In genomic region chr2:167307716-167308115, GRCm38 (mm10) we compare ENCODE assay signal across 7 mouse cellular contexts. TPM values are rescaled to one million over a fixed set of nuclear protein-coding genes. Genes with fewer than 3 reads are reported as not detected.
A peak's percentile ranks its signal among the peaks of the same experiment; 100 is the strongest.
DNase-seq lines count a peak whose midpoint lies in the region; ATAC-seq lines count a peak whose summit lies in the region.

No protein-coding gene starts in this region.

- ATAC-seq in embryonic facial prominence, embryonic 15.5 days (ENCODE audit: insufficient number of reproducible peaks, low FRiP score, low TSS enrichment, low read depth) = no peak

- H3K27ac ChIP-seq in embryonic facial prominence, embryonic 15.5 days (replicated peaks) = 0 out of 2 replicates have a peak overlapping the region, but pooled peaks have one; percentile 22
- peak overlapping the region; percentile 81 for H3K27ac ChIP-seq in limb, embryonic 10.5 days

- peak; percentile 8 for DNase-seq in layer of hippocampus, adult 11-12 months (ENCODE audit: low spot score)
- DNase-seq in layer of hippocampus, postnatal 14 days (ENCODE audit: low spot score in 2 of 2) = no peak
- peak; percentile 19 to 29 for DNase-seq in cerebellum, postnatal 25 days
- DNase-seq in limb, embryonic 10.5 days (ENCODE audit: low spot score) = no peak
- DNase-seq in spleen, adult 12 weeks (ENCODE audit: low spot score) = no peak
- no peak for DNase-seq in heart, postnatal 10 days

- no peak overlapping the region for H3K9ac ChIP-seq in embryonic facial prominence, embryonic 15.5 days

- H3K36me3 ChIP-seq in embryonic facial prominence, embryonic 15.5 days = peaks cover 29% of the 10 kb centered on the region; the same call in 1 of the 2 replicates
- H3K36me3 ChIP-seq in limb, embryonic 10.5 days = peaks cover 43% of the 10 kb centered on the region

- H3K4me1 ChIP-seq in embryonic facial prominence, embryonic 15.5 days = no peaks in the 10 kb centered on the region
- H3K4me1 ChIP-seq in limb, embryonic 10.5 days = peaks cover 20% of the 10 kb centered on the region

- no peaks in the 10 kb centered on the region for H3K9me3 ChIP-seq in embryonic facial prominence, embryonic 15.5 days (replicated peaks)
- H3K9me3 ChIP-seq in limb, embryonic 10.5 days (replicated peaks) = no peaks in the 10 kb centered on the region

- H3K4me3 ChIP-seq in embryonic facial prominence, embryonic 15.5 days (replicated peaks) = no peak overlapping the region
- 0 out of 2 replicates have a peak overlapping the region, but pooled peaks have one; percentile 2 for H3K4me3 ChIP-seq in limb, embryonic 10.5 days

- WGBS in embryonic facial prominence, embryonic 15.5 days = 53% methylated on average over 12 of the region's 12 CpGs
- 49% methylated on average over 12 of the region's 12 CpGs for WGBS in limb, embryonic 10.5 days

- no peak overlapping the region for H3K4me2 ChIP-seq in embryonic facial prominence, embryonic 15.5 days (replicated peaks)

- H3K27me3 ChIP-seq in embryonic facial prominence, embryonic 15.5 days = no peaks in the 10 kb centered on the region
- no peaks in the 10 kb centered on the region for H3K27me3 ChIP-seq in limb, embryonic 10.5 days (ENCODE audit: low read depth, poor library complexity, severe bottlenecking)

- intact Hi-C loops in heart, postnatal 10 days (cut with DNase I) = loop anchor here (2.0 kb wide), 1 partner anchor 31 kb away; no protein-coding TSS in a partner anchor

RNA-seq across cellular contexts. Expression of gene B4galt5, which starts 41.3 kb away (rescaled TPM):
- 10 to 100 TPM; 58.8 to 60.5 TPM for total RNA-seq in layer of hippocampus, postnatal 14 days (2021)
- 11.5 and 14.8 TPM in 2 replicates for polyA plus RNA-seq in embryonic facial prominence, embryonic 15.5 days (2015; fragmentation: Nextera tagmentation; extraction: Ambion mirVana)
- 10.3 and 11.3 TPM in 2 replicates for polyA plus RNA-seq in limb, embryonic 10.5 days (2016; fragmentation: Nextera tagmentation; extraction: Ambion mirVana)
- total RNA-seq in heart, postnatal 10 days (2021) = 10 to 100 TPM; 21.2 to 23.5 TPM

Comparison
In these comparisons a context has a peak if more than half of its experiments do, and no peak if none do; other contexts are left out.
1. DNase-seq: peak in layer of hippocampus, adult 11-12 months (single experiment) and cerebellum, postnatal 25 days (2 of 2); none in layer of hippocampus, postnatal 14 days (0 of 2), limb, embryonic 10.5 days (single experiment), spleen, adult 12 weeks (single experiment) and heart, postnatal 10 days (0 of 2).